Mouse (Mus musculus) CH12.LX (cell line): ENCODE measurements around the gene Aars. TPM values are rescaled to one million over a fixed set of nuclear protein-coding genes. Genes with fewer than 3 reads are reported as not detected.

ENCODE experiments used
- DNase-seq: peaks from one replicate; pipeline ENCODE4 v3.0.0-alpha.2; 2013; ENCODE audit errors: extremely low read depth
- H3K27ac ChIP-seq: 2 replicates; pipeline ENCODE4 v1.5.1; 2012; ENCODE audit warnings: low read depth, mild to moderate bottlenecking, control low read depth, moderate library complexity; ENCODE audit not compliant: insufficient read depth
- H3K27me3 ChIP-seq: replicated peaks from 2 replicates; pipeline ENCODE3; 2012; ENCODE audit warnings: inconsistent platforms
- H3K36me3 ChIP-seq, 2 experiments: replicated peaks in 1 of 2; 2 replicates each; pipeline versions ENCODE3 to v1.6.1; 2012; ENCODE audit warnings: inconsistent platforms in 1 of 2, low read length in 1 of 2, mild to moderate bottlenecking in 1 of 2, mixed read lengths in 1 of 2, moderate library complexity in 1 of 2; ENCODE audit not compliant: control insufficient read depth in 1 of 2, insufficient read depth in 1 of 2
- H3K4me1 ChIP-seq, 2 experiments: 2 replicates each; pipeline ENCODE4 v1.6.1; 2012; ENCODE audit warnings: inconsistent platforms in 1 of 2, moderate library complexity in 1 of 2; ENCODE audit not compliant: insufficient read depth in 2 of 2, control insufficient read depth in 1 of 2
- H3K4me2 ChIP-seq: 2 replicates; pipeline ENCODE4 v1.6.1; 2012; ENCODE audit warnings: low read depth, mild to moderate bottlenecking, control low read depth; ENCODE audit not compliant: poor library complexity, insufficient read depth, severe bottlenecking
- H3K4me3 ChIP-seq, 3 experiments: fragments of 150-350 bp in 1 of 3; sonication (generic) in 1 of 3; replicated peaks in 1 of 3; 2 replicates each; pipeline versions ENCODE3 to v1.5.1; 2011 to 2012; ENCODE audit warnings: low read depth in 2 of 3, low read length in 2 of 3, mild to moderate bottlenecking in 2 of 3, moderate library complexity in 2 of 3, control low read depth in 1 of 3, improper control_type of control experiment in 1 of 3, inconsistent platforms in 1 of 3, mixed read lengths in 1 of 3; ENCODE audit not compliant: poor library complexity in 1 of 3
- H3K79me2 ChIP-seq: replicated peaks from 2 replicates; pipeline ENCODE4 v1.6.1; 2012; ENCODE audit warnings: mild to moderate bottlenecking, moderate library complexity; ENCODE audit not compliant: control insufficient read depth, poor library complexity, insufficient read depth, severe bottlenecking; ENCODE audit errors: extremely low read depth
- H3K9ac ChIP-seq: 2 replicates; pipeline ENCODE4 v1.6.1; 2012; ENCODE audit warnings: low read depth, mild to moderate bottlenecking, control low read depth, moderate library complexity; ENCODE audit not compliant: insufficient read depth
- H3K9me3 ChIP-seq: replicated peaks from 2 replicates; pipeline ENCODE3; 2012; ENCODE audit warnings: low read length, inconsistent platforms, mixed read lengths
- CTCF ChIP-seq, 2 experiments: IDR thresholded peaks in 1 of 2; conservative IDR thresholded peaks in 1 of 2; 2 replicates each; pipeline ENCODE4 v1.5.1; 2011 to 2012; ENCODE audit warnings: low read depth in 2 of 2, low read length in 2 of 2, improper control_type of control experiment in 1 of 2, inconsistent platforms in 1 of 2, mild to moderate bottlenecking in 1 of 2, moderate library complexity in 1 of 2
- E2F4 ChIP-seq: IDR thresholded peaks from 2 replicates; pipeline ENCODE4 v1.6.1; 2011; ENCODE audit warnings: low read depth, low read length, improper control_type of control experiment; ENCODE audit not compliant: insufficient replicate concordance
- EP300 ChIP-seq: IDR thresholded peaks from 2 replicates; pipeline ENCODE4 v1.6.1; 2011; ENCODE audit warnings: low read length, improper control_type of control experiment
- HCFC1 ChIP-seq: IDR thresholded peaks from 2 replicates; pipeline ENCODE4 v1.6.1; 2012; ENCODE audit warnings: low read depth, mild to moderate bottlenecking, inconsistent platforms, low read length, improper control_type of control experiment
- JUN ChIP-seq: IDR thresholded peaks from 2 replicates; pipeline ENCODE4 v1.6.1; 2011; ENCODE audit warnings: low read depth, mild to moderate bottlenecking, low read length, improper control_type of control experiment, moderate library complexity; ENCODE audit not compliant: insufficient read depth
- MAX ChIP-seq: IDR thresholded peaks from 2 replicates; pipeline ENCODE4 v1.6.1; 2011; ENCODE audit warnings: low read length, improper control_type of control experiment
- MAZ ChIP-seq: IDR thresholded peaks from 2 replicates; pipeline ENCODE4 v1.6.1; 2012; ENCODE audit warnings: low read depth, mild to moderate bottlenecking, inconsistent platforms, low read length, improper control_type of control experiment, moderate library complexity
- MYC ChIP-seq: IDR thresholded peaks from 2 replicates; pipeline ENCODE4 v1.6.1; 2011; ENCODE audit warnings: low read depth, mild to moderate bottlenecking, improper control_type of control experiment, low read length
- PAX5 ChIP-seq: IDR thresholded peaks from 2 replicates; pipeline ENCODE4 v1.6.1; 2012; ENCODE audit warnings: low read length, inconsistent platforms, mixed read lengths
- POLR2A ChIP-seq: IDR thresholded peaks from 2 replicates; pipeline ENCODE4 v1.6.1; 2011; ENCODE audit warnings: low read depth, mild to moderate bottlenecking, improper control_type of control experiment, low read length
- RAD21 ChIP-seq: IDR thresholded peaks from 2 replicates; pipeline ENCODE4 v1.6.1; 2011; ENCODE audit warnings: low read depth, mild to moderate bottlenecking, low read length, improper control_type of control experiment, moderate library complexity
- RCOR1 ChIP-seq: conservative IDR thresholded peaks from 2 replicates; pipeline ENCODE4 v1.6.1; 2012; ENCODE audit warnings: low read depth, mild to moderate bottlenecking, inconsistent platforms, low read length, improper control_type of control experiment
- SMC3 ChIP-seq: IDR thresholded peaks from 2 replicates; pipeline ENCODE4 v1.6.1; 2011; ENCODE audit warnings: low read depth, low read length, improper control_type of control experiment
- TBP ChIP-seq: conservative IDR thresholded peaks from 2 replicates; pipeline ENCODE4 v1.6.1; 2011; ENCODE audit warnings: low read depth, low read length, improper control_type of control experiment
- TCF12 ChIP-seq: IDR thresholded peaks from 2 replicates; pipeline ENCODE4 v1.6.1; 2014; ENCODE audit warnings: low read depth, mild to moderate bottlenecking, inconsistent platforms, low read length, improper control_type of control experiment
- USF1 ChIP-seq: IDR thresholded peaks from 2 replicates; pipeline ENCODE4 v1.6.1; 2014; ENCODE audit warnings: low read depth, mild to moderate bottlenecking, inconsistent platforms, low read length, improper control_type of control experiment
- USF2 ChIP-seq: conservative IDR thresholded peaks from 2 replicates; pipeline ENCODE4 v1.6.1; 2011; ENCODE audit warnings: low read depth, low read length, improper control_type of control experiment
- ZC3H11A ChIP-seq: IDR thresholded peaks from 2 replicates; pipeline ENCODE4 v1.6.1; 2012; ENCODE audit warnings: low read depth, mild to moderate bottlenecking, inconsistent platforms, low read length, improper control_type of control experiment
- ZKSCAN1 ChIP-seq: IDR thresholded peaks from 2 replicates; pipeline ENCODE4 v1.6.1; 2012; ENCODE audit warnings: low read depth, inconsistent platforms, low read length, improper control_type of control experiment, borderline replicate concordance
- dilution Hi-C: fragments of 300-500 bp; cut with MboI; formaldehyde crosslinking; loops from 2 replicates; pipeline ENCODE4 v1.14.3; 2020; ENCODE audit warnings: low sequenced_read_pairs; ENCODE audit not compliant: extremely low pct_unique_long_range_greater_than_20kb, extremely low pct_ligation_motif_present
- in situ Hi-C: fragments of 300-500 bp; cut with MboI; formaldehyde crosslinking; loops from 3 replicates; pipeline ENCODE4 v1.14.3; 2019; ENCODE audit warnings: low sequenced_read_pairs, low pct_ligation_motif_present, low pct_unique_long_range_greater_than_20kb, mixed read lengths
- polyA plus RNA-seq: library from polyadenylated mRNA; unstranded; fragments of >175 nt; gene quantifications from 2 replicates; pipeline ENCODE4 v1.2.1, GENCODE M21; 2012; ENCODE audit warnings: low read depth; ENCODE audit not compliant: insufficient read length
- total RNA-seq, 2 experiments: library from RNA; depleted of rRNA; stranded (reverse); fragments of 300-350 nt in 1 of 2; fragments of >200 nt in 1 of 2; gene quantifications; 2 replicates each; pipeline ENCODE4 v1.2.3; 2012 to 2014

Gene Aars
- total and polyA plus RNA-seq, 3 experiments = 81.9 to 142 (median 130) TPM

DNA sequence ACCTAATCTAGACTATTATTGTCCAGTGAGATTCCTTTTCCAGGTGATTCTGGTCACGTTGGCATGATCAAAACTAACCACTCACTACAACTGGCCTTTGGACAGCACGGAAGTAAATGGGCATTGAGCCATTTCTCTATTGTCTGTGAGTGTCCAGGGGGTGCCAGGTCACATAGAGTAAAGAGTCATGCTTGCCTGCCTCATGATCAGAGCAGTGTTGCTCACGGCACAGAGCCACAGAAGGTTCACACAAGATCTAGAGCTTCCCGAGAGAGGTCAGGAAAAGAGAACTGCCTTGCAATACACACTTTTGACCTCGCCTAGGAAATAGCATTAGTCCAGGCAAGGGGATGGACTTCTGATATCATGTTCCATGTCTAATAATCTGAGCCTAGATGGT is 46.5 kb downstream of the Aars start:
- in situ Hi-C loops (loop anchor here (25.0 kb wide), 1 partner anchor 442 kb away; no protein-coding TSS in a partner anchor), dilution Hi-C loops (no loop called here)
- peaks cover 26% of the 10 kb centered on the region for H3K27me3 ChIP-seq
- H3K9me3 ChIP-seq = no peaks in the 10 kb centered on the region
- H3K4me2 ChIP-seq = no peak overlapping the region
- no peaks in the 10 kb centered on the region for H3K36me3 ChIP-seq
- H3K4me1 ChIP-seq = no peaks in the 10 kb centered on the region; a peak in 1 of 4 replicates
- no peak overlapping the region for H3K9ac ChIP-seq
- TF ChIP-seq TBP = no peak
- TF ChIP-seq E2F4 = no peak
- TF ChIP-seq MYC = no peak
- TF ChIP-seq ZC3H11A = no peak
- no peak for TF ChIP-seq USF1
- TF ChIP-seq JUN = no peak
- TF ChIP-seq RCOR1 = no peak
- no peak for TF ChIP-seq POLR2A
- no peak for TF ChIP-seq TCF12
- no peak for TF ChIP-seq USF2
- TF ChIP-seq MAX = no peak
- H3K4me3 ChIP-seq = no peak overlapping the region
- no peaks in the 10 kb centered on the region for H3K79me2 ChIP-seq
- no peak for DNase-seq
- H3K27ac ChIP-seq = no peak overlapping the region

DNA sequence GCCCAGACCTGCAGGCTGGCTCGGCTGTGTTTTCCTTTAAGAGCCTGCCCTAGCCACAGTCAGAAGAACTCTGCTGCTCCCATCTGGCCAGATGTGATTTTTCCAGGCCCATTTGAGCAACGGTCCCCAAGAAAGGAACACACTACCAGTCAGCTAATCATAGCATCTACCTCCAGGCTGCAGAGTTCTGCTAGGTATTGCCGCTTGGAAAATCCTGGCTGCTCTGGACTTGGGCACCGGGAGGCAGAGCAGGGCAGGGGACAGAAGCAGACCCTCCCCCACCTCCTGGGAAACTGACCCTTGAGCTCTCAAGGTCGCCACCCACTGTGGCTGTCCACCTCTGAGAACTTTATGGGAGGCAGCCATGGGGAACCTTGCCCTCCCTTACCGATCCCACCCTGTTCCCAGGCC is 46.9 kb downstream of the Aars start:
- no peak overlapping the region for H3K9ac ChIP-seq
- dilution Hi-C loops = no loop called here
- no peak for DNase-seq
- in situ Hi-C loops = loop anchor here (5.0 to 25.0 kb wide), 2 partner anchors 323 to 443 kb away; no protein-coding TSS in a partner anchor
- H3K27me3 ChIP-seq = peaks cover 26% of the 10 kb centered on the region
- H3K9me3 ChIP-seq = no peaks in the 10 kb centered on the region
- H3K36me3 ChIP-seq = no peaks in the 10 kb centered on the region
- H3K4me2 ChIP-seq = no peak overlapping the region
- H3K79me2 ChIP-seq = no peaks in the 10 kb centered on the region
- H3K27ac ChIP-seq = no peak overlapping the region
- no peaks in the 10 kb centered on the region; a peak in 1 of 4 replicates for H3K4me1 ChIP-seq
- H3K4me3 ChIP-seq = no peak overlapping the region
- TF ChIP-seq ZC3H11A (no peak), CTCF (conservative IDR thresholded peaks at IDR 0.05 in 1 of 2, IDR thresholded peaks at IDR 0.05 in 1 of 2; ENCODE audit: low read depth in 2 of 2, low read length in 2 of 2) (peak in 1 of 2 experiments; percentile 70; a peak in 2 of 4 replicates), EP300 (no peak), MAZ (no peak), USF2 (no peak), HCFC1 (no peak), SMC3 (peak; percentile 54), PAX5 (no peak), RAD21 (peak; percentile 76), ZKSCAN1 (no peak), TBP (no peak)
